ENCODE assay signal across 31 mouse cellular contexts in genomic region chr10:8173032-8173431, GRCm38 (mm10).
DNase-seq lines count a peak whose midpoint lies in the region; ATAC-seq and TF ChIP-seq lines count a peak whose summit lies in the region.
"Had no signal": no experiment of that assay in that cellular context is flagged by ENCODE, and none has a peak within 500 bp of the region (broad histone marks: within the 10 kb centered on the region; RNA-seq: fewer than 3 reads in every experiment).

No protein-coding gene starts in this region.

- peaks cover 24% of the 10 kb centered on the region for H3K4me1 ChIP-seq in embryonic facial prominence, embryonic 12.5 days
- H3K4me1 ChIP-seq in embryonic facial prominence, embryonic 10.5 days = peaks cover 17% of the 10 kb centered on the region
- H3K4me1 ChIP-seq in embryonic facial prominence, embryonic 14.5 days (ENCODE audit: control insufficient read depth, insufficient read depth, low read length) = peaks cover 26% of the 10 kb centered on the region
- H3K4me1 ChIP-seq in limb, embryonic 14.5 days (ENCODE audit: control insufficient read depth, insufficient read depth, low read length) = peaks cover 27% of the 10 kb centered on the region

- H3K4me3 ChIP-seq in embryonic facial prominence, embryonic 12.5 days = no peak overlapping the region
- no peak overlapping the region for H3K4me3 ChIP-seq in embryonic facial prominence, embryonic 10.5 days
- no peak overlapping the region for H3K4me3 ChIP-seq in embryonic facial prominence, embryonic 14.5 days (ENCODE audit: low read depth, low read length)
- H3K4me3 ChIP-seq in limb, embryonic 14.5 days (replicated peaks; ENCODE audit: low read length) = no peak overlapping the region
- H3K4me3 ChIP-seq: gastrocnemius, adult 2 months; heart, adult 2 months; heart, embryonic 12.5 days; liver, embryonic 13.5 days; lung, embryonic 15.5 days; megakaryocyte, embryonic 14.5 days; myocyte; neural tube, embryonic 12.5 days had no signal

- no peaks in the 10 kb centered on the region for H3K36me3 ChIP-seq in embryonic facial prominence, embryonic 12.5 days
- H3K36me3 ChIP-seq in embryonic facial prominence, embryonic 10.5 days (replicated peaks) = no peaks in the 10 kb centered on the region
- no peaks in the 10 kb centered on the region for H3K36me3 ChIP-seq in embryonic facial prominence, embryonic 14.5 days (ENCODE audit: control insufficient read depth, insufficient read depth, low read length)
- no peaks in the 10 kb centered on the region for H3K36me3 ChIP-seq in limb, embryonic 14.5 days (ENCODE audit: control insufficient read depth, insufficient read depth, low read length)
- H3K36me3 ChIP-seq: heart, embryonic 12.5 days; liver, embryonic 13.5 days; lung, embryonic 15.5 days; neural tube, embryonic 12.5 days had no signal

- H3K4me2 ChIP-seq in embryonic facial prominence, embryonic 12.5 days (replicated peaks) = no peak overlapping the region
- H3K4me2 ChIP-seq in embryonic facial prominence, embryonic 14.5 days (ENCODE audit: low read depth, low read length) = no peak overlapping the region
- no peak overlapping the region for H3K4me2 ChIP-seq in limb, embryonic 14.5 days (replicated peaks; ENCODE audit: low read depth, low read length, severe bottlenecking)
- H3K4me2 ChIP-seq: heart, embryonic 12.5 days; hindbrain, embryonic 14.5 days; liver, embryonic 13.5 days; lung, embryonic 15.5 days; neural tube, embryonic 12.5 days had no signal

- ATAC-seq in embryonic facial prominence, embryonic 12.5 days (ENCODE audit: insufficient number of reproducible peaks, insufficient read depth, low FRiP score, low TSS enrichment) = no peak
- no peak for ATAC-seq in embryonic facial prominence, embryonic 14.5 days (ENCODE audit: low read depth)
- no peak for ATAC-seq in limb, embryonic 14.5 days (ENCODE audit: low FRiP score, low read depth)
- ATAC-seq: activated CD4-positive, CD25-positive, alpha-beta regulatory T cell, adult 4 months; forebrain, embryonic 16.5 days; inflammation-experienced regulatory T-cells, adult 6 months; midbrain, embryonic 16.5 days had no signal

- no peak for TF ChIP-seq POLR2A in limb, embryonic 14.5 days (IDR thresholded peaks at IDR 0.05; ENCODE audit: borderline replicate concordance, extremely low read depth, insufficient read depth, insufficient read length)

- 0 out of 2 replicates have a peak overlapping the region, but pooled peaks have one; percentile 46 for H3K27ac ChIP-seq in embryonic facial prominence, embryonic 12.5 days
- H3K27ac ChIP-seq in embryonic facial prominence, embryonic 10.5 days (replicated peaks) = no peak overlapping the region
- no peak overlapping the region for H3K27ac ChIP-seq in embryonic facial prominence, embryonic 14.5 days (replicated peaks; ENCODE audit: low read depth, low read length)
- peak overlapping the region; percentile 35 for H3K27ac ChIP-seq in limb, embryonic 14.5 days (replicated peaks; ENCODE audit: low read depth, low read length)
- H3K27ac ChIP-seq: gastrocnemius, adult 2 months; heart, adult 2 months; hindbrain, embryonic 14.5 days; kidney, postnatal 0 days; liver, embryonic 13.5 days; lung, embryonic 15.5 days; neural tube, embryonic 12.5 days had no signal

- no peaks in the 10 kb centered on the region for H3K27me3 ChIP-seq in embryonic facial prominence, embryonic 12.5 days
- H3K27me3 ChIP-seq in embryonic facial prominence, embryonic 10.5 days (replicated peaks; ENCODE audit: low read depth, poor library complexity, severe bottlenecking) = no peaks in the 10 kb centered on the region
- H3K27me3 ChIP-seq in embryonic facial prominence, embryonic 14.5 days (replicated peaks; ENCODE audit: control insufficient read depth, insufficient read depth, low read length) = no peaks in the 10 kb centered on the region
- no peaks in the 10 kb centered on the region for H3K27me3 ChIP-seq in limb, embryonic 14.5 days (ENCODE audit: control insufficient read depth, insufficient read depth, low read length)
- H3K27me3 ChIP-seq: CH12.LX; heart, embryonic 12.5 days; liver, embryonic 13.5 days; lung, embryonic 15.5 days; megakaryocyte, embryonic 14.5 days; neural tube, embryonic 12.5 days had no signal

- 68% methylated on average over 3 of the region's 3 CpGs for WGBS in embryonic facial prominence, embryonic 12.5 days
- WGBS in embryonic facial prominence, embryonic 10.5 days = 75% methylated on average over 3 of the region's 3 CpGs
- 56% methylated on average over 3 of the region's 3 CpGs for WGBS in embryonic facial prominence, embryonic 14.5 days
- 53% methylated on average over 3 of the region's 3 CpGs for WGBS in limb, embryonic 14.5 days

- no peak overlapping the region for H3K9ac ChIP-seq in embryonic facial prominence, embryonic 12.5 days
- no peak overlapping the region for H3K9ac ChIP-seq in embryonic facial prominence, embryonic 14.5 days (ENCODE audit: low read depth, low read length)
- no peak overlapping the region for H3K9ac ChIP-seq in limb, embryonic 14.5 days (ENCODE audit: low read depth, low read length, severe bottlenecking)
- H3K9ac ChIP-seq: heart, embryonic 12.5 days; hindbrain, embryonic 14.5 days; liver, embryonic 13.5 days; lung, embryonic 15.5 days; neural tube, embryonic 12.5 days had no signal

- H3K9me3 ChIP-seq in embryonic facial prominence, embryonic 12.5 days = peaks cover 16% of the 10 kb centered on the region
- H3K9me3 ChIP-seq in embryonic facial prominence, embryonic 10.5 days = peaks cover 22% of the 10 kb centered on the region
- H3K9me3 ChIP-seq in embryonic facial prominence, embryonic 14.5 days (ENCODE audit: control insufficient read depth, low read length) = peaks cover 16% of the 10 kb centered on the region
- peaks cover 10% of the 10 kb centered on the region for H3K9me3 ChIP-seq in limb, embryonic 14.5 days (ENCODE audit: control insufficient read depth, low read length)
- H3K9me3 ChIP-seq: lung, embryonic 15.5 days had no signal

- DNase-seq in embryonic facial prominence, embryonic 10.5 days (ENCODE audit: low spot score) = no peak
- peak; percentile 9 for DNase-seq in lung, postnatal 14 days
- no peak for DNase-seq in lung, postnatal 25 days (ENCODE audit: low spot score)
- peak; percentile 45 for DNase-seq in embryonic facial prominence, embryonic 14.5 days (ENCODE audit: low spot score)
- no peak for DNase-seq in limb, embryonic 14.5 days (ENCODE audit: low spot score)
- DNase-seq in kidney, adult 9 months = no peak
- DNase-seq in right cerebral cortex, postnatal 25 days = no peak
- DNase-seq: adrenal gland, adult 2 months; adrenal gland, postnatal 36 days; cerebellum, adult 2 months; cerebellum, postnatal 14 days; gastrocnemius, adult 2 months; heart, adult 2 months; kidney, adult 11 months; layer of hippocampus, postnatal 36 days; left cerebral cortex, postnatal 4 days; liver, embryonic 13.5 days; thymus, postnatal 14 days had no signal

Comparison
In these comparisons a context has a peak if more than half of its experiments do, and no peak if none do; other contexts are left out.
1. H3K27ac ChIP-seq: peak in embryonic facial prominence, embryonic 12.5 days (single experiment) and limb, embryonic 14.5 days (single experiment); none in embryonic facial prominence, embryonic 10.5 days (single experiment) and embryonic facial prominence, embryonic 14.5 days (single experiment).
2. DNase-seq: peak in lung, postnatal 14 days (single experiment) and embryonic facial prominence, embryonic 14.5 days (single experiment); none in embryonic facial prominence, embryonic 10.5 days (single experiment), lung, postnatal 25 days (single experiment), limb, embryonic 14.5 days (single experiment), kidney, adult 9 months (single experiment) and right cerebral cortex, postnatal 25 days (single experiment).